Mouse (Mus musculus) urinary bladder, adult 2 months (tissue): ENCODE measurements around the gene Gm12355. TPM values are rescaled to one million over a fixed set of nuclear protein-coding genes. Genes with fewer than 3 reads are reported as not detected.

ENCODE experiments used
- DNase-seq: peaks from one replicate; pipeline ENCODE4 v3.0.0; 2022; ENCODE audit warnings: low spot score
- polyA plus RNA-seq: library from polyadenylated mRNA; depleted of rRNA; stranded (reverse); fragments of >200 nt; gene quantifications from 2 replicates; pipeline ENCODE4 v1.2.3, GENCODE M21; 2012; rRNA removed

Gene Gm12355
- polyA plus RNA-seq, 1 experiment: 0.47 TPM

DNA sequence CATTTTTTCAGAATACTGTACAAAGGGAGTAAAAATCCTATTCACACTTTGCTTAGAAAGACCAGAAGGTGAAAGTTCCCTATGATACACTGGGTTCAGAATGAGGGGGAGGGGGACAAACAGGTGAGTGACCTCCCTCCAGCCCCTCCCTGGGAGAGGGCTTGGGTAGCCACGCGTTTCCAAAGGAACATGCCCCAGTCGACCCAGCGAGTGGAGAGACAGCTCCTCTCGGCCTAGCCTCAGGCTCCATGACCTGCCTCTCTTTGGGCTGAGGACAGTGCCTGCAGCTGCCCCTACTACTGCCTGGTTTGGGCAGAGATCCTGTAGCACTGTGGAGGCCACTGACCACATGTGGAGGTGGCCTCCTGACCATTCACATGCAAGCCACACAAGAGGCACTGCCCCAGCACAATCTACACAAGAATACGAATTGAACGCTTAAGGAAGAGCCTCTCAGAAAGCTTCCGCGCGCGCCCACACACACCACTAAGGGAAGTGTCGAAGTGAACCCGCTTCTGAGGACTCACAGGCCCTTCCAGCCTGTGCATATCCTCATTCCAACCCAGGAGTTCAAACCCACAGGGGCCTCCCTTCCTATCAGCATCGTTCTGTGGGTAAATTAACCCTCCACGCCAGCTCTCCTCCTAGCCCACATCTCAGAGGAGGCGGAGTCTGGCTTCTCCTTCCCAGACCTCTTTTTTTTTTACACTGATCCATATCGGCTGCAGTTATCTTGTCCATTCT lies 44.0 kb downstream of the Gm12355 start:
- DNase-seq: no peak

DNA sequence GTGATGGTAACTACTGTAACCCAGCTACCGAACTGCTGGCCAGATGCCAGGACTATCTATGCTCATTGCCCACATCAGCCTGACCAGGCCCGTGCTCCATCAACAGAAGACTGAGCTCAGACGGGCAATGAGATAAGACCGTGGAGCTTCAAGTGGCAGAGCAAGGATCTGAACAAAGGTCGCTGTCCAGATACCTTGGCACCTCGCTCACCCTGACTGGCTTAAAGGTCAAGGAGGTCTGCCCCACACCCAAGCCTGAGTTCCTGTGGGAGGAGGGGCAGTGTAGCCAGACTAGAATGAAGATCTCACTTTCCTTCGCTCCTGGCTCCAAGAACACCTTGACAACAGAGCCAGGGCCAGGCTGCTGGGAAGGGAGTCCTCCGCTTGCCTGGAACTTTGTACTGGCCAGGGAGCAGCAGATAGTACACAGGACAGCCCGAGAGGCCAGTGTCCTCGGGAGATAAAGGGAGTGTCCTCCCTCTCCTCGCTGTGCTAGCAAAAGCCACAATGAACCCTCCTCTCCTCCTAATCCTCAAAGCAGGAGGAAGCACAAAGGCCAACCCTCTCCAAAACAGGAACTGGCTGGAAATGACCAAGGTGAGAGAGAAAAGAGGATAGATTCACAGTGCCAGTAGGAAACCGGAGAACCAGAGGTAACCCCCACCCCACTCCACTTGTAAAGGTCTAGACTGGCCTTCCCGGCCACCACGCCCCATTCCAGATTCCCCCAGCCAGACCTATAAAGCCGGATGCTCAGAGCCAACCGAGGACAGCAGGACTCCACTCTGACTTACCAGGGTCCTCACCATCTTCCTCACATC lies 45.0 kb downstream of the Gm12355 start:
- DNase-seq: no peak

DNA sequence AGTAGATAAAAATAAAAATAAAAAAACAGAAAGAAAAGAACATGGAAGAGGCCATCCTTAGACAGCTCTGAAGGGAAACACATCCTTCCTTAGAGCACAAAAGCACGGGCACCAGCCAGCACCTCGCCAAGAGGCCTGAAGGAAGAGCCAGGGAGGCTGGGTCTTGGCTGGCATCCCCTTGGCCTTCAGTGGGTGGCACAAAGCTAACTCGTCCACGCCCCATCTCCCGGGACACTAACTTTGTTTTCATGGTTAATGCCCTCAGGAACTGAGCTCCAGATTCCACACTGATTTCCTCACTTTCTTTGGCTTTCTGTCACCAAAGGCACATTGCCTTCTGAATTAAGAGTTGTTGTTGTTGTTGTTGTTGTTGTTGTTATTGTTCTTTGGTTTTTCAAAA lies 47.7 kb downstream of the Gm12355 start:
- DNase-seq: no peak

Other genes starting within 250 kb of the Gm12355 start
- gene Tcap, start 241.8 kb downstream of the Gm12355 start, polyA plus RNA-seq: 7.0 and 9.0 TPM in 2 replicates
- gene Pnmt, start 239.2 kb downstream of the Gm12355 start, polyA plus RNA-seq: 0.10 TPM in 1 of 2 replicates, not detected in the other
- gene Pgap3, start 225.2 kb downstream of the Gm12355 start, polyA plus RNA-seq: 10.5 and 12.7 TPM in 2 replicates
- 29.2 and 29.5 TPM in 2 replicates for gene Erbb2, start 213.2 kb downstream of the Gm12355 start, polyA plus RNA-seq
- gene Mien1, start 186.7 kb downstream of the Gm12355 start, polyA plus RNA-seq: 105 and 127 TPM in 2 replicates
- gene Grb7, start 179.3 kb downstream of the Gm12355 start, polyA plus RNA-seq: 41.1 and 52.0 TPM in 2 replicates
- gene Ikzf3, start 79.6 kb downstream of the Gm12355 start, polyA plus RNA-seq: 8.6 and 10.1 TPM in 2 replicates
- 1.4 and 2.5 TPM in 2 replicates for gene Zpbp2, start 74.6 kb downstream of the Gm12355 start, polyA plus RNA-seq
- gene Ormdl3, start 38.3 kb downstream of the Gm12355 start, polyA plus RNA-seq: 57.6 and 63.7 TPM in 2 replicates
- not detected in 2 replicates for gene Lrrc3c, start 27.4 kb downstream of the Gm12355 start, polyA plus RNA-seq
- not detected in 2 replicates for gene Gsdma3, start 699 bp upstream of the Gm12355 start, polyA plus RNA-seq
- gene Gsdma2, start 21.1 kb upstream of the Gm12355 start, polyA plus RNA-seq: not detected in 2 replicates
- 0.72 and 0.87 TPM in 2 replicates for gene Gsdma, start 38.7 kb upstream of the Gm12355 start, polyA plus RNA-seq
- gene Psmd3, start 56.9 kb upstream of the Gm12355 start, polyA plus RNA-seq: 108 and 115 TPM in 2 replicates
- 0.38 and 0.73 TPM in 2 replicates for gene Csf3, start 75.6 kb upstream of the Gm12355 start, polyA plus RNA-seq
- 29.6 and 32.8 TPM in 2 replicates for gene Med24, start 103.8 kb upstream of the Gm12355 start, polyA plus RNA-seq
- gene Thra, start 115.0 kb upstream of the Gm12355 start, polyA plus RNA-seq: 62.2 and 88.1 TPM in 2 replicates
- gene Nr1d1, start 149.7 kb upstream of the Gm12355 start, polyA plus RNA-seq: 119 and 219 TPM in 2 replicates
- gene Msl1, start 169.9 kb upstream of the Gm12355 start, polyA plus RNA-seq: 57.0 and 58.7 TPM in 2 replicates
- gene Casc3, start 179.2 kb upstream of the Gm12355 start, polyA plus RNA-seq: 24.7 and 29.5 TPM in 2 replicates
- gene Rapgefl1, start 211.1 kb upstream of the Gm12355 start, polyA plus RNA-seq: 56.6 and 66.4 TPM in 2 replicates
- gene Wipf2, start 238.0 kb upstream of the Gm12355 start, polyA plus RNA-seq: 19.2 and 26.0 TPM in 2 replicates